Mouse (Mus musculus) heart, postnatal 0 days (tissue): Measurements from ENCODE around the gene Asap2. TPM values are rescaled to one million over a fixed set of nuclear protein-coding genes. Genes with fewer than 3 reads are reported as not detected.
A peak's percentile ranks its signal among the peaks of the same experiment; 100 is the strongest.

Experiments
- ATAC-seq: fragments of 200-750 bp; cut with Nextera tagmentation; 2 replicates; pipeline ENCODE4 v1.8.0; 2017; ENCODE audit warnings: low read depth, moderate number of reproducible peaks, moderate library complexity; ENCODE audit not compliant: insufficient read depth
- DNase-seq: peaks from one replicate; pipeline ENCODE4 v3.0.0-alpha.2; 2016; ENCODE audit warnings: low spot score
- H3K27ac ChIP-seq: fragments of 300-500 bp; sonication (generic); 2 replicates; pipeline ENCODE4 v1.5.1; 2014; ENCODE audit warnings: low read depth, mild to moderate bottlenecking
- H3K27me3 ChIP-seq: fragments of 300-500 bp; sonication (generic); 2 replicates; pipeline ENCODE4 v1.6.1; 2014; ENCODE audit warnings: low read length, mixed read lengths; ENCODE audit not compliant: control insufficient read depth, insufficient read depth
- H3K36me3 ChIP-seq: fragments of 300-500 bp; sonication (generic); replicated peaks from 2 replicates; pipeline ENCODE4 v1.6.1; 2014; ENCODE audit warnings: low read length, mixed read lengths; ENCODE audit not compliant: control insufficient read depth, insufficient read depth
- H3K4me1 ChIP-seq: fragments of 300-500 bp; sonication (generic); 2 replicates; pipeline ENCODE4 v1.6.1; 2014; ENCODE audit warnings: antibody characterized with exemption; ENCODE audit not compliant: control insufficient read depth, insufficient read depth
- H3K4me2 ChIP-seq: fragments of 300-500 bp; sonication (generic); 2 replicates; pipeline ENCODE4 v1.6.1; 2014; ENCODE audit warnings: low read depth, mild to moderate bottlenecking, low read length, moderate library complexity
- H3K4me3 ChIP-seq: fragments of 300-500 bp; sonication (generic); 2 replicates; pipeline ENCODE4 v1.5.1; 2014; ENCODE audit warnings: low read depth, low read length
- H3K9ac ChIP-seq: fragments of 300-500 bp; sonication (generic); replicated peaks from 2 replicates; pipeline ENCODE4 v1.6.1; 2014; ENCODE audit warnings: low read depth, low read length, mixed read lengths
- H3K9me3 ChIP-seq: fragments of 300-500 bp; sonication (generic); replicated peaks from 2 replicates; pipeline ENCODE4 v1.6.1; 2016; ENCODE audit warnings: low read length; ENCODE audit not compliant: control insufficient read depth
- CTCF ChIP-seq: IDR thresholded peaks from 2 replicates; pipeline ENCODE4 v1.5.1; 2016; ENCODE audit warnings: antibody characterized with exemption, control low read depth, low read depth
- EP300 ChIP-seq: IDR thresholded peaks from 2 replicates; pipeline ENCODE4 v1.6.1; 2016; ENCODE audit warnings: antibody characterized with exemption, low read depth
- WGBS: fragments of 180-500 bp; shearing (Covaris S2); extraction: QIAGEN DNeasy Blood & Tissue Kit; methylation state at CpG from one replicate; pipeline ENCODE4 v1.1.7; 2014; 5-methylcytosine and 5-hydroxymethylcytosine counted together
- polyA plus RNA-seq: library from polyadenylated mRNA; unstranded; fragments of >200 nt; fragmentation: Nextera tagmentation; extraction: Ambion mirVana; gene quantifications from 2 replicates; pipeline ENCODE4 v1.2.1, GENCODE M21; 2015
- total RNA-seq: library from RNA; depleted of rRNA; stranded (reverse); fragments of >200 nt; gene quantifications from 2 replicates; pipeline ENCODE4 v1.2.3, GENCODE M21; 2014; ENCODE audit warnings: low replicate concordance

Asap2 gene
- total and polyA plus RNA-seq, 2 experiments from 2014 or later: 4.1 to 9.6 TPM

DNA sequence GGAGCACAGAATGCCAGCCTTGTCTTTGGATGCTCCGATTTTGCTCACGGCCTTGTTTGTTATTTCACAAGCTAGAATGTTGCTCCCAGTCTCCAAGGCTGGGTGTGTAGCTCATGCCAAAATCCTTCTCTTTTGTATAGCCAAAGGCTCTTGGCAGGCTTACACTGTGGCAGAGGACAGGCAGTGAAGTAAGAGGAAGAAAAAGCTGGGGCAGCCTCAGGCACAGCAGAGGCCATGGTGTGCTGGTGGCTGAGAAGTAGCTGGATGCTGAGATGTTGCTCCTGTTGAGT is 146.1 kb downstream of the Asap2 start:
- Histone ChIP-seq H3K27ac (peak overlapping the region; percentile 72), H3K4me2 (no peak overlapping the region), H3K9ac (no peak overlapping the region), H3K9me3 (no peaks in the 10 kb centered on the region), H3K4me3 (no peak overlapping the region), H3K4me1 (peaks cover 40% of the 10 kb centered on the region), H3K27me3 (no peaks in the 10 kb centered on the region), H3K36me3 (no peaks in the 10 kb centered on the region)
- DNase-seq: no peak
- no peak for TF ChIP-seq CTCF
- no peak for TF ChIP-seq EP300
- no peak for ATAC-seq
- whole genome bisulfite sequencing: 37% methylated on average over 2 of the region's 2 CpGs

DNA sequence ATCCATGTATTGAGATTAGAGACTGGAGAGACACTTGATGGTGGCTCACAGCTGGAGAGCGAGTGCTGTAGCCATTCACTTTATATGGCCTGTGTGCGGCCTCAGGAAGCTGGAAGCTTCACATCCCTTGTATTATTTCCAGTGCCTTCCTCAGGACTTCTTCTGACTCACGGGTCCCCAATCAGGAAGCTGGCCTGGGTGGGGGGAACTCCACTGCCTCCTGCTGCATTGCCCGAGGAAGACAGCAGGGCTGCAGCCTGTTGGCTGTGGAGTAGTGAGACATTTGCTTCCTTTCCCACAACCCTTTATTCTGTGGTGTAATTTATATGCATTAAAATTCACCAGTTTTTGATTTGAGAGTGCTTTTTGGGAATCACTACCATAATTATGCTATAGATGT is 149.3 kb downstream of the Asap2 start:
- DNase-seq (peak; percentile 59), ATAC-seq (peak; percentile 51; the same call in 1 of the 2 replicates)
- no peak overlapping the region for H3K9ac ChIP-seq
- no peaks in the 10 kb centered on the region for H3K9me3 ChIP-seq
- TF ChIP-seq EP300 (no peak), CTCF (peak; percentile 13; the same call in 1 of the 2 replicates)
- H3K4me3 ChIP-seq: no peak overlapping the region
- 54% methylated on average over 4 of the region's 4 CpGs for WGBS
- H3K36me3 ChIP-seq: no peaks in the 10 kb centered on the region
- H3K27ac ChIP-seq: peak overlapping the region; percentile 63
- H3K27me3 ChIP-seq: no peaks in the 10 kb centered on the region
- H3K4me1 ChIP-seq: peaks cover 38% of the 10 kb centered on the region
- H3K4me2 ChIP-seq: no peak overlapping the region

DNA sequence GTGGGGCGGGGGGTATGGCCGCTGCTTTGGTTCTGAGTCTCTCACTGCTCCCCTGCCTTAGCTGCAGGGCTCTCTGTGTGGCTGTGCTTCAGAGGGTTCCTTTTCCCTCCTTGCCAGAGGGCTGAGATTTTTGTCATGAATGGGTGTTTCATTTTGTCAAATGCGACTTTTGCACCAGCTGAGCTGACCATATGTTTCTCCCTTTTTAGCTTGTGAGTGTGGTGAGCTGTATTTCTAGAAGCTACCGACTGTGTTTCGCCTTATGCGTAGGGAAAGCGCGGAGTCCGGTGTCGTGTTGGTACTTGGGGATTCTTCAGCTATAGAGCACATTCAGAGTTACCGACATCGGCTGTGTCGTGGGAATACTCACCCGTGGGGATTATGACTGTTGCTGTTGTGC is 149.9 kb downstream of the Asap2 start:
- no peak for TF ChIP-seq CTCF
- TF ChIP-seq EP300: no peak
- H3K9ac ChIP-seq: no peak overlapping the region
- 88% methylated on average over 14 of the region's 14 CpGs for WGBS
- no peaks in the 10 kb centered on the region for H3K27me3 ChIP-seq
- no peaks in the 10 kb centered on the region for H3K9me3 ChIP-seq
- no peaks in the 10 kb centered on the region for H3K36me3 ChIP-seq
- ATAC-seq: no peak
- no peak for DNase-seq
- no peak overlapping the region for H3K4me3 ChIP-seq
- no peak overlapping the region for H3K4me2 ChIP-seq
- no peak overlapping the region for H3K27ac ChIP-seq
- peaks cover 43% of the 10 kb centered on the region for H3K4me1 ChIP-seq

DNA sequence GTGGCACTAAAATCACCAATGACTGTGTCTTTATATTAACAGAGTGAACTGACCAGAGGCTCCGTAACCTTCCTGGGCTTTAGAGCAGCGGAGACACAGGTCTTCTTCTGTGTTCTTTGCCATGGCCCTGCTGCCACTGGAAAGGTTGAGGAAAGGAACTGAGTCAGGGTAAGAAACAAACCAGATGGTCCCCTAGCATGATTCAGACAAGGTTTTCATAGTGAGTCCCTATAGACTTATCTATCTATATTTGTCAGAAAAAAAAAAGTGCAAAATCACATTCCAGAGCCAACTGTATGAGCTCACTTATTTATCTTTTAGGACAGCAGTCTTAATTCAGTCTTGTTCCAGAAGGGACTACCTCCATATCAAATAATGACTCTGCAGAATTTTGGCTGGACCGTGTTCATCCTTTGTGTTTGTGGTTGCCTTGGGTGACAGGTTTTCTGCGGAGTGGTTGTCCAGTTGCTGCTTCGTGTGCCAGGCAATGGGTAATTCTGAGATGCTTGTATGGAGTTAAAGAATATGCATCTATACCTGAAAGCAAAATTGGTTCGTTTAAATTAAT is 150.6 kb downstream of the Asap2 start:
- WGBS: 66% methylated on average over 6 of the region's 6 CpGs
- peaks cover 37% of the 10 kb centered on the region for H3K4me1 ChIP-seq
- no peak overlapping the region for H3K4me2 ChIP-seq

DNA sequence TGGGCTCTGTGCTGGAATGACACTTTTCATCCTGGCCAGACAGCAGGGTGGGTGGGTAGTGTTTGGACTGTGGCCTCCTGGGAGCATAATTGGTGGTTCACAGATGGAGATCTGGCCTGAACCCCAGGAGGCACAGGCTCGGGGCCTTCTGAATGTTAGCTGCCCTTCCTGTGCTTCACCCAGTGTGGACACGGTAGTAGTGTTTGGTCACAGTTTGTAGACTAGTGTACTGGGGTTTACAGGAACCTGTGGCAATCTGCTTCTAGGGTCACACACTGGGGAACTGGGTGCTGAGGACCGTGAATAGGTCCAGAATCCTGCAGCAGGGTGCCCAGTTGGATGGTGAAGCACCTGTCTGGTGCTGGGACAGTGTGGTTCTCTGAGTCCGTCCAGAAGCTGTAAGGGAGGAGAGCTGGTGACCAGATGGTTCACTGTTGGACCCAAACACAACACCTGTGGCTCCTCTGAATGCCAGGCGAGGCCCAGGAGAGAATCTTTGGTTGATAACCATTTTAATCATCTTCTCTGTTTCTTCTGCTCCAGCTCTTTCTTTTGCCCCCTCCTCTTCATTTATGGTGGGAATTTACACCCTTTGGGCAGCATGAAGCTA is 151.5 kb downstream of the Asap2 start:
- no peak overlapping the region for H3K4me3 ChIP-seq
- H3K9ac ChIP-seq: no peak overlapping the region
- H3K9me3 ChIP-seq: no peaks in the 10 kb centered on the region
- 71% methylated on average over 5 of the region's 5 CpGs for WGBS
- H3K4me2 ChIP-seq: no peak overlapping the region
- H3K36me3 ChIP-seq: no peaks in the 10 kb centered on the region
- peaks cover 35% of the 10 kb centered on the region for H3K4me1 ChIP-seq
- TF ChIP-seq EP300 (no peak), CTCF (no peak)
- H3K27me3 ChIP-seq: no peaks in the 10 kb centered on the region
- H3K27ac ChIP-seq: no peak overlapping the region
- no peak for DNase-seq
- ATAC-seq: no peak

More for the DNA sequence above, 150.6 kb downstream of the Asap2 start:
- Histone ChIP-seq H3K4me3 (no peak overlapping the region), H3K9me3 (no peaks in the 10 kb centered on the region), H3K9ac (no peak overlapping the region), H3K27me3 (no peaks in the 10 kb centered on the region), H3K27ac (no peak overlapping the region), H3K36me3 (no peaks in the 10 kb centered on the region)
- DNase-seq (no peak), ATAC-seq (no peak)
- TF ChIP-seq CTCF: no peak
- no peak for TF ChIP-seq EP300
